Mouse (Mus musculus) spleen, postnatal 36 days (tissue): ENCODE measurements around the gene Gm340.

Experiments
- DNase-seq, 2 experiments: peaks; one replicate each; pipeline ENCODE4 v3.0.0; 2022; ENCODE audit warnings: low spot score in 2 of 2, mixed read lengths in 1 of 2

Gm340 gene

DNA sequence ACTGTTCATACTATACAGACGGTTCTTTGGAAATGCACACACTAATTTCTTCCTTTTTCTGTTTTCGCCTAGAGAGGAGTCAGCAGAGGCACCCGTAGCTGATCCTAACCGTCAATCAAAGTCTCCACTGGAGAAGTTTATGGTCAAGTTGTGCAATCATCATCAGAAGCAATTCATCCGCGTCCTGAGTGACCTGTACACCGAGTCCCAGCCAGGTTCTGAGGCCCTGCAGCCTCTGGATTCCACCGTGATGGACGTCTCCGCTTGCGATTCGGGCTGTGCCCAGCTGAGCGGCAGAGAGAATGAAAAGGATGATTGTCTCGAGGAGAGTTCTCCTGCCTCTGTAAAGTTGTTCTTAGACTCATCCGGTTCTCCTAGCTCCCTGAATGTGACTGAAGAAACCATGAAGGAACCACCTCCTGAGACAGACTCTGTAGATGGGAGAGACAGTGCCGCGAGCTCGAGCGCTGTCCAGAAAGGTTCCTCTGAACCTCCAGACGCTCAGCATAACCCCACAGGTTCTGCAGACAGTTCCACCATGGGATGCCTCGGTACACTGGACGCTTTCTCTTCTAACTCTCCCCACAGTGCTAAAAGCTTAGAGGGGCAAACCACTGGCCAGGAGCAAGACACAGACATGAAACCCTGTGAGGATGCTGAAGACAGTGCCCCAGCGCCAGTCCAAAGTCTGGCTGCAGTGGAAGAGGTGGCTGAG lies at the start of gene Gm340:
Gene Gm340 (plus strand): TSS at position 665 of the 715 bp plus-strand sequence.
- DNase-seq: no peak

DNA sequence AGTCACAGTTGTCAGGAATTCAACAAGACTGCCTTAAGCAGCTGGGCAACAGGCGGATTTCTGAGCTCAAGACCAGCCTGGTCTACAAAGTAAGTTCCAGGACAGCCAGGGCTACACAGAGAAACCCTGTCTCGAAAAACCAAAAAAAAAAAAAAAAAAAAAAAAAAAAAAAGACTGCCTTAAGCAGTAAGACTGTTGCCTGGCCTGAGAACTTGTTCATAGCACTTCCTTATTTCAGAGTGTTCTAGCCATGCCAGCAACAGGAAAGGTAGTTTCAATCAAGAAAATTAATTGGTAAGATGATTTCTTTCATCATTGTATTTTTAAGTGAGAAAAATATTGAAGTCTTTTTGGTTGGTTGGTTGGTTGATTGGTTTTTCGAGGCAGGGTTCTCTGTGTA lies 48.1 kb upstream of the Gm340 start:
- DNase-seq: no peak

DNA sequence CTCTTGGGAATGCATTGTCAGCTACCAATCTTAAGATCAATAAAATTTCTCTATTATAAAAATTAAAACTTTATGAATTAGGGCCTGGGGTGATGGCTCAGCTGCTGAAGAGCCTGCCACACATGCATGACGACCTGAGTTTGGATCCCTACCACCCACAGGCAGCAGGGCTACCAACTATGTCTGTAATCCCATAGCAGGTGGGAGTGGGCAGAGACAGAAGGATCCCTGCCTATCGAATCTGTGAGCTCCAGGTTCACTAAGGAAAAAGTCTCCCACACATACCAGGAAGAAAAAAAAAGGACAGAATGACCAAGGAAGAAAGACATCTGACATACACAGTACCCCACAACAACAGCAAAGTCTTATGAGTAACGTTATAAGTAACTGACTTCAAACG lies 25.2 kb upstream of the Gm340 start:
- DNase-seq: no peak

DNA sequence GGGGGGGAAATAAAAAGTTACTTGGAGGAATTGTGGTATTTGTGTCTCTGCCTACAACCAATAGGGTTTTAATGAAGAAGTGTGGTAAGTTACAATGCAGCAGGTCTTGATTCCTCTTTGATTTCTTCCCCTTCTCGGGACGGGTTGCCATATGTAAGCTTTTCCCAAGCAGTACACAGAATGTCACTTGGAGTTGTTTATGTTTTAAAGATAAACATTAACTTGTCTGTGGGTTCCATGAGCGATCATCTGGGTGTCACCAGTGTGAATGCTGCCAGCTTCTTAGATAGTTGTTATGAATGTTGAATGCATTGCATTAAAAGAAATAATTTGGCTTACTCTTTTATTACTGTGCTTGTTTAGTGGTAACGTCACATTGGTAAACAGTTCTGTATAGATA lies 24.7 kb upstream of the Gm340 start:
- no peak for DNase-seq

DNA sequence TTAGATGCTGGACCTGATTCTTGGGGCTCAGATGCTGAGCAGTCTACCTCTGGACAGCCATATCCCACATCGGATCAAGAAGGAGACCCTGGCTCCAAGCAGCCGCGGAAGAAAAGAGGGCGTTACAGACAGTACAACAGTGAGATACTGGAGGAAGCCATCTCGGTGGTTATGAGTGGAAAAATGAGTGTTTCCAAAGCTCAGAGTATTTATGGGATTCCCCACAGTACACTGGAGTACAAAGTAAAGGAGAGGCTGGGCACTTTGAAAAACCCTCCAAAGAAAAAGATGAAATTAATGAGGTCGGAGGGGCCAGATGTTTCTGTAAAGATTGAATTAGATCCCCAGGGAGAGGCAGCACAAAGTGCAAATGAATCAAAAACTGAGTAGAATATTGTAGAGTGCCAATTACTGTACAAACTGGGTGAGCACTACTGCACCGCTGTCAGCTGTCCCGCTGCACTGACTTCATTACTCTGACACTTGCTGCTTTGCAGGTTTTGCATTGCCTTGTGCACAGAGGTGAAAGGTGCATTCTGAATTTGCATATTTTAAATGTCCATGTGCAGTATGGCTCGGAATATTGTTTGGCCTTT lies 23.2 kb upstream of the Gm340 start:
- no peak for DNase-seq

DNA sequence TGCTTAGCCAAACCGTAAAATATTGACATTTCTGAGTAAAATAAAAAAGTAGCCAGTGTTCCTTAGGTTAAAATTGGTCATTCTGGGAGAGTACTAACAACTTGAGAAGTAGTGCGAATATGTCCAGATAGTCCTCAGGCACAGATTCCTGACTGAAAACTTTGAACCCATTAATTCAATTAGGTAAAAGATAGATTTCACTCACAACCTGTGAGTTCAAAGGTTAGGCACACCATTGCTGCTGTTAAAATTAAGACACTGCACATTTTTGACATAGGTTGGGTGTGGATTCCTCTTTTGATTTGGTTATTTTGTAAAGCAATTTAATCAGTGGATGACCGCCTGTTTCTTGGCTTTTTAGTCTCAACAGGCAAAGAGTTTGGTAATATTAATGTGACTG lies 21.3 kb upstream of the Gm340 start:
- no peak for DNase-seq

DNA sequence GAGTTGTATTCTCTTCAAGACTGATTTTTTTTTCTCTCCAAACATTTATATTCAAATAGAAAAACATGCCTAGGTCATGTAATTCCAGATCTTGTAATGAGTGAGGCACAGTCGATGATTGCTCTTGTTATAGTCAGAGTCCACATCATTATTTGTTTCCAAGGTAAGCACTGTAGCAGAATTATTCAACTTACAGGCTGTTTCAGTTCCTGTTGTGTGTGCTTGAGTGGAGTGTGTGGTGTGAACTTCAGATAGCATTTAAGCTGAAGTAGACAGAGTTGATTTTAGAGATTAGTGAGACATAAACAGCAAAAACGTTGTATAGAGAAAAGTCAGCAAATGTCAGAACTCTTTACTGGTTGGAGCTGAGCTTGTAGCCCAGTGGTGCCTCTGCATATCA lies 13.4 kb upstream of the Gm340 start:
- DNase-seq: peak in 1 of 2 experiments; percentile 30

DNA sequence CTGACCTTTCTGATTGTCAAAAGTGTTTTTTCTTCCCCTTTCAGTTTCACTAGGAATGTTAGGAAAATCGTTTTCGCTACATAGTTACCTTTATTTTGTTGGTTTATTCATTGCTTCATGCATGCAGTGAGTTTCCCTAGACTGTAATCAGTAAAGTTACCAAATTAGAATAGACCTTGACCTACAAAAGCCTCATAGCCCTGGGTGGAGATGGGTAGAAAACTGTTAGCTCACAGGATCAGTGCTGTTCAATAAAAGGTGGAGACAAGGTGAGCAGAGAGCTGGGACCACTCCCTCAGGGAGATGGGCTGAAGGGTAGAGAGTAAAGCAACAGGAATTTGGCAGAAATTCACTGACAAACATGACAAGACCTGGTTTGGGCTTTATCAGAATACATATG lies 8.5 kb upstream of the Gm340 start:
- DNase-seq: no peak

DNA sequence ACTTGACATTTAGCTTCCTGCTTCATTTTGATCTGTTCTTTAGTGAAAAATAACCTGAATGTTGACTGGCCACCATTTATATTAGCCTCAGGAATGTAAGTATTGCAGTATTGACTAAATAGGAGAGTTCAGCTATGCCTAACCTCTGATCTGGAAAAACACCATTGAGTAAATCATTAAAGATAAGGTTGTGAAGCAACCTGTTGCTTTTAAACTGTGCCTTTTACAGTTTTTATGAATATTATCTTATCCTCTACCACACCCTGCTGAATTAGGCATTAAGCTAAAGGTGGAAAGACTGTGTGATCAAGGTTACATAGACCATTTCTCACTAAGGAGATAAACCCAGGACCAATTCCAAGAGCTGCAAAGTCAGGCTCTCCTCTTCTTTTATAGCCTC lies 4.6 kb upstream of the Gm340 start:
- DNase-seq: no peak

DNA sequence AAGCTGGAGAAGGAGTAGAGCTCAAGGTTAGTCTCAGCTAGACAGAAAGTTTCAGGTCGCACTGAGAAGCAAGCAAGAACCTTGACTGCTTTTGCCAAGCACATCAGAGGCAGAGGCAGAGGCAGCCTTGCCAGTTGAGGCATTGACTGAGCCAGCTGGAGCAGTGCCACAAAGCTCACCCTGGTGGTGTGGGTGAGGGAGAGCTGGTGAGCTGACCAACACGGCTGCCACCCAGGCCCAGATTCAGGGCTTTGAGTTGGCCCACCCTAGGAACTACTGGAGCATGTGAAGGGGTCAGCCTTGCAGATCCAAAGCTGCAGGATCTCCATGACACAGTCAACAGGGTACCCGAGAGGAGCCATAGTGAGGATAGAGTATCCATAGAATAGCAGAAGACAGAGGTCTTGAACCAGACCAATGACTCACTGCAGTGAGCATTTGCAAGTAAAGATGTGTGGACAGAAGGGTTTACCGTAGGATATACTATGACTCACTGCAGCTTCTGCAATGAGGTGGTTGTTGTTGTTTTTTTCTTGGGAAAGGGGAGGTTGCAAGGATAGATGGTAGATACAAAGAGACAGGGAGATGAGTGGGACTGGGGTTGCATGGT lies 2.8 kb upstream of the Gm340 start:
- no peak for DNase-seq

DNA sequence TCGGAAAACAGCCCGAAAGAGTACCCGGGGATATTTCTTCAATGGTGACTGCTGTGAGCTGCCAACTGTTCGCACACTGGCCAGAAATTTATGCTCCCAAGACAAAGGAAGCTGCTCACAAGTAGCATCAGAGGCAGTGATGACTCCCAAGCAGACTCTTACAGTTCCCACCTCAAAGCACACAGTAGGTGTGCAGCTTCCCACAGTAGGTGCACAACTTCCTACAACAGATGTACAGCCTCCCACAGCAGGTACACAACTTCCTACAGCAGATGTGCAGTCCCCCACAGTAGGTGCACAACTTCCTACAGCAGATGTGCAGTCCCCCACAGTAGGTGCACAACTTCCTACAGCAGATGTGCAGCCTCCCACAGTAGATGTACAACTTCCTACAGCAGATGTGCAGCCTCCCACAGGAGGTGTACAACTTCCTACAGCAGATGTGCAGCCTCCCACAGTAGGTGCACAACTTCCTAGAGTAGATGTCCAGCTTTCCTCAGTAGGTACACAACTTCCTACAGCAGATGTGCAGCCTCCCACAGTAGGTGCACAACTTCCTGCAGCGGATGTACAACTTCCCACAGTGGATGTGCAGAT lies 846 bp downstream of the Gm340 start:
- no peak for DNase-seq

DNA sequence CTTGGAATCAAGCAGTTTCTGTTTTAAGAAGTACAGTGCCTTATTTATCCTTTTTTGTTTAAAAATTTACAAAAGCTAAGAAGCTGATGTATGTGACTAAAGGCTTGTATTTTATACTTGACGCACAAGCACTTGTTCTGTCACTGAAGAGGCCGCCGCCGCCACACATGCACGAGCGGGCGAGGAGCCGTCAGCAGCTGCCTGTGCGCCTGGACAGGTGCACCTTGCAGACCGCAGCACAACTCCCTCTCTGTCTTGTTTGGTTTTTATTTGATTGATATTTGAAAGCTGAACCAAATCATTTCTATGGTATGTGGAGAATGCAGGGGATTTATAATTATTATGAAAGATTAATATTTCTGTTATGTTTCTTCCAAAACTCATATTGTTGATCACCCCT lies 4.6 kb downstream of the Gm340 start:
- no peak for DNase-seq

DNA sequence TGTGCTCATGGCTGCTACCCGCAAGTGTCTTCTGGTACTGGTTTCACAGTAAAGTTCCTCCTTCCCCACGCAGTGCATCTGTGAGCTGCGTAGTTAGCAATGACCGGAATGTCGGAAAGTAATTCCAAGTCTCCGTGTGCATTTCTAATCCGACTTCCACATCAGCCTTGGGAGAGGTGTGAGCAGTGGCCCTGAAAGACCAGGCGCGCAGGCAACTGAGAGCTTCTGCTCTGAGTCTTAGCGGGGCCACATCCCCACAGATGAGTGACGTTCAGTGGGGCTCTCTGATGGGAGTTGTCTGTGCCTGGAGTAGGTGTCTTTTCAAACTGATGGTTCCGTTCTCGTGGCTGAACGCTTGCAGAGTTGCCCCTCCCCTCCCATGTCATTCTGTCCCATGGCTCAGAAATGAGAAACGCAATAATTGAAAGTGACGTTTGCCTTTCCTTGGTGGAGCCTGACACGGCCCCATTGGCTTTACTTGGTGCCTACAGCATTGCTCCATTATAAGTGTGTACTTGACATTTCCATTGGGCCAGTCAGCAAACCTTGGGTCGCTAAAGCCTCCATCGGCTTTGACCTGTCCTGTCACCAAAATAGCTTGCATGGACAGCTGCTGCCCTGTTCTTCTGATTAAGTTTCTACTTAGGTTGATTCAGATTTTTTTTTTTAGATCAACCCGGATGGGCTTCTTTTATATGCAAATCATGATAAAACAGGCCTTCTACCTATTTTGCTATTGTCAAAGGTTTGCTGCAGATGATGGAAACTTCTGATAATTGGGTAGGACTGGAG lies 5.5 kb downstream of the Gm340 start:
- DNase-seq: no peak

DNA sequence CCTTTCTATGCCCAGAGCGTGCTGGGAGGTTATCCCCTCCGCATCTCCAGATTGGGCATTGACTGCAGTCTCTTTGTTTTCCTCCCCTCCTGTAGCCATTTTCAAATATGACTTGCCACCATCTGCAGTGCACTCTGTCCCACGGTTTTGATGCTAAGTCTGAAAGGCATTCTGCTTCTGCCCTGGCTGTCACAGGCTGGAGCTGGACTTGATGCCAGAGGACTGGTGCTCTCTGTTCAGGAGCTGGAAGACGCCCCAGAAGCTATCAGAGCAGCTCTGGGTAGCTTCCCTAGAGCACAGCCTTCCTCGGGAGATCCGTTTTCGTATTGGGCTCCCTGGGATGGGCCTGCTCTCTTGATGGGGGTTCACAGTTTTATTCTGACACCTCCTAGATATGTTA lies 6.9 kb downstream of the Gm340 start:
- no peak for DNase-seq

DNA sequence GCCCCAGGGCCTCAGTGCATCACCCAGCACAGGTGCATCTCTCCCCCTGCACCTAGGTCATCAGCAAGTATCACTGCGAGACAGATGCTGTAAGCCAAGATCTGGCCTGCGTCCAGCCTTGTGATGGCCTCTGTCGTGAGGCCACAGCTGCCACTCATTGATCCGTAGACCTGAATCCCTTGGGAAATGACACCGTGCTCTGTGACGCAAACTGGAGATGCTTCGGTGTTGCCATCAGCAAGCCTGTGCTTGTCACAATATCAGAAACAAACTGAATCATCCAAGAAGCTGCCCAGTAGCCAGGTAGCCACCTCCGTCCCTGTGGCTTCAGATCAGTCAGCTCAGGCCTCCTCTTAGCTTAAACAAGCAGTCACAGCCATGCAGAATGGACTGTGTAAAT lies 7.5 kb downstream of the Gm340 start:
- DNase-seq: no peak

DNA sequence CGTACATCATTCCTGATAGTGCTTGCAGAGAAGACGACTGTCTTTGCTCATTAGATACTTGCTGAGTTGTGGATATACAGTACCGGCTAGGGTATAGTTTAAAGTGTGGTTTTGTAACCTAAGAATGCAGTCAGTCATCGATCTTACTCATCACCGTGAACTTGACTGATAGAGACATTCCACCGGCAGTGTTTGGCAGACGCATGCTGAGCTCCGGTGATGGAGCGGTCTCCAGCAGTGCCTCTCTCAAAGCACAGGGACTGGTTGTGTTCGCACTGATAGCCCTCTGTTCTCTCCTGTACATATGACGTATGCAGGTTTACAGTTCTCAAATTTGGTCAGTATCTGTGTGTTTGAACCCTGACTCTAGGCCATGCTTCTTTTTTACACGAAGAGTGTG lies 9.6 kb downstream of the Gm340 start:
- DNase-seq: no peak

DNA sequence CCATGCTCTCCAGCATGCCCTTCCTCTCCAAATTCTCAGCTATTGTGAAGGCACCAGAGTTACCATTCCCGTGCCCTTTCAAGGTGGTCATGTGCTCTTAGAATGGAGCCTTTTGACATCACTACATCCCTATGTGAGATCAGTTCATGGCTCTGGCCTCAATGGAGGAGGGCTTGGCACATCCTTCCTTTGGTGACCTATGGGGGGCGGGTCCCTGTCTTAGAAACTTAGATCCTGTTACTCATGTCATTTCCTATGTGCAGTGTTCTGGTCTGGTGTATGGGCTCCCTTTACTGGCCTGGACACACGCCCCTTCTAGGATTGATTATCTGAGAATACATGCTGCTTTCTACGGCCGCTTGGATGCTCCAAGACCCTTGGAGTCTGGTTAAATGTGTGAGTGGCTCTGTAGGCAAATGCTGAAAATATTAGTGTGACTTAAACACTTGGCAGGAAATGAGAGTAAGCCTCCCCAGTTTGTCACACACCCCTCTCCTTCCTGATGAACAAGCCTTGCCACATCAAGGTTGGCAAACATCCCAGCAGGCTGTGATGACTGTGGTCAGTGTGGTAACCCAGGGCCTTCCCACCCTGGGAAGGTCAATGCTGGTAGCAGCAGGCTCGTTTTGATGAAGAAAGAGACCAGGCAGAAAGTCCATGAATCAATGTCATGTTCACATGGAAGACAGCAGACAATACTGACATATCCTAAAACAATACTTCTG lies 15.2 kb downstream of the Gm340 start:
- DNase-seq: no peak

DNA sequence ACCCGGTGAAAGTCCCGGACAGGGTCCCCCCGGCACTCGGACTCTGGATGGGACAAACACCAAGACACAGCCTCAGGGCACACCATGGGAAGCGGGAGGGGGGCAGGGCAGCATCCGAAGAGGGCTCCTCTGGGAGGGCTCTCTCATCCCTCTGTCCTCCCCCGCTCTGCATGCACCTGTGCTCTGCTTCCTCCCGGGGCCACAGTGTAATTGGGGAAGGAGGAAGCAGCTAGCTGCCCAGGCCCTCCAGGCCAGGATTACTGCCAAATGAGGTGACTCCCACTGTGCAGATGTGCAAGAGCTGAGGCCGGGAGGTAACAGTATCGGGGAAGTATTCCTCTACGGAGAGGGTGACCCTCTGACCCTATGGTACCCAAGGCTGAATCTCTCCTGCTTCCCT lies 18.5 kb downstream of the Gm340 start:
- no peak for DNase-seq

DNA sequence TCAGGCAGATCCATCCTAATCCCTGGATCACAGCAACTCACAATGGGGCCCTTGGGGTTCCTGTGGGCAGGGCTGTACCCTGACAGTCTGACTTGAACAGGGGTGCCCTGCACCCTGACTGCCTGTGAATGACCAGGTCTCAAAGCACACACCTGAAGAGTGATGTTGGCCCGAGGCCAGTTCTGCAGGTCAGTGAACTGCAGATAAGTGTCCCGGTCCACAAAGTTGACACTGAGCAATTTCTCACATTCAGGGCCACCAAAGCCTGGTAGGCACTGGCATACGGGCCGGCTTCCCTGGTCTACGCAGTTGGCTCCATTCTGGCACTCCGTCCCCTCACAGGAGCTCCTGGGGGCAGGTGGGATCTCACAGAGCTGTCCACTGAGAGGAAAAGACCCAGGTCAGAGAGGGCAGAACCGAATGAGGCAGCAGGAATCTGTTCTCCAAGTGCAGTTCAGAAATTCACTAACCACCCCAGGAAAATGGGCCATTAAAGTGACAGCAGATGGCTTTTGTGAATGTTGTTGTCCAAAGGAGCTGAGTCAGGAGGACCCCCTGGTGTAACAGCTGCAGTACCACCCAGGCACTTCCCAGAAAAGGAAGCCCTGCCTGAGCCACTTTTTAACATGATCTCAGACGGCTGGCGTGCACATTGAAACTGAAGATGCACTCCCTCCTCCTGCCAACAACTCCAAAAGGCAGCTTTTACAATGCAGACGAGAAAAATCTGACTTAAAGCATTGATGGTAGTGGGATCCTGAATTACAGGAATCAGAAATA lies 24.2 kb downstream of the Gm340 start:
- DNase-seq: no peak

DNA sequence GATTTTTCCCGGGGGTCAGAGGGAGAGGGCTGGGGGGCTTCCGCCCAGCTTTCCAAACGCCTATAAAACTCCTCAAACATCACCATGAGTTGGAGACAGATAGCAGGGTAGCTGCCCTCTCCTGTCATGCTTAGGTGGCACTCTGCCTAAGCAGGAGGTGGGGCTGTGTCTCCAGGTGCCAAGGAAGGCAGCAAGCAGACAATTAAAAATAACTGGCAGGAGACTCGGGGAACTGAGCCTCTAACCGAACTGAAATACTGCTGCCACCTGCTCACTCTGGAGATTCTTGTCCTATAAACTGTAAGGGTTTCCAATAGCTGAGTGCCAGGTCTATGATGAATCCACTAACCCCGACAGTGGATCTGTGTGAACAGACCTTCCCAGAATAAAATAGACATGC lies 29.5 kb downstream of the Gm340 start:
- no peak for DNase-seq
